Mouse (Mus musculus) heart, embryonic 14.5 days (tissue): Measurements from ENCODE around the gene Arhgef25. TPM values are rescaled to one million over a fixed set of nuclear protein-coding genes. Genes with fewer than 3 reads are reported as not detected.

ENCODE experiments used
- ATAC-seq: fragments of 200-750 bp; cut with Nextera tagmentation; 2 replicates; pipeline ENCODE4 v1.8.0; 2017; ENCODE audit warnings: low read depth, moderate TSS enrichment; ENCODE audit not compliant: insufficient number of reproducible peaks, insufficient read depth, low FRiP score
- H3K27ac ChIP-seq, 2 experiments: fragments of 200-500 bp in 1 of 2; fragments of 300-500 bp in 1 of 2; sonication (generic) in 1 of 2; replicated peaks in 1 of 2; 2 replicates each; pipeline ENCODE4 v1.5.1; 2012 to 2014; ENCODE audit warnings: low read depth in 2 of 2, low read length in 2 of 2, control low read depth in 1 of 2, mild to moderate bottlenecking in 1 of 2, mixed read lengths in 1 of 2; ENCODE audit not compliant: control insufficient read depth in 1 of 2, insufficient read depth in 1 of 2
- H3K27me3 ChIP-seq: fragments of 300-500 bp; sonication (generic); 2 replicates; pipeline ENCODE4 v1.6.1; 2014; ENCODE audit warnings: mild to moderate bottlenecking, low read length, control low read depth; ENCODE audit not compliant: control insufficient read depth, insufficient read depth
- H3K36me3 ChIP-seq: fragments of 300-500 bp; sonication (generic); 2 replicates; pipeline ENCODE4 v1.6.1; 2014; ENCODE audit warnings: mild to moderate bottlenecking, control low read depth, low read length, mixed read lengths; ENCODE audit not compliant: control insufficient read depth, insufficient read depth
- H3K4me1 ChIP-seq, 2 experiments: fragments of 200-500 bp in 1 of 2; fragments of 300-500 bp in 1 of 2; sonication (generic) in 1 of 2; 2 replicates each; pipeline ENCODE4 v1.6.1; 2012 to 2014; ENCODE audit warnings: low read length in 2 of 2, control low read depth in 1 of 2, mixed read lengths in 1 of 2; ENCODE audit not compliant: control insufficient read depth in 2 of 2, insufficient read depth in 2 of 2
- H3K4me2 ChIP-seq: fragments of 300-500 bp; sonication (generic); 2 replicates; pipeline ENCODE4 v1.6.1; 2014; ENCODE audit warnings: mild to moderate bottlenecking, low read length
- H3K4me3 ChIP-seq, 2 experiments: fragments of 200-500 bp in 1 of 2; fragments of 300-500 bp in 1 of 2; sonication (generic) in 1 of 2; 2 replicates each; pipeline ENCODE4 v1.5.1; 2012 to 2014; ENCODE audit warnings: low read length in 2 of 2, mild to moderate bottlenecking in 2 of 2, control low read depth in 1 of 2, low read depth in 1 of 2, moderate library complexity in 1 of 2; ENCODE audit not compliant: control insufficient read depth in 1 of 2, insufficient read depth in 1 of 2
- H3K9ac ChIP-seq: fragments of 300-500 bp; sonication (generic); 2 replicates; pipeline ENCODE4 v1.6.1; 2014; ENCODE audit warnings: mild to moderate bottlenecking, low read length
- H3K9me3 ChIP-seq: fragments of 300-500 bp; sonication (generic); 2 replicates; pipeline ENCODE4 v1.6.1; 2016; ENCODE audit warnings: low read length, control low read depth; ENCODE audit not compliant: control insufficient read depth
- WGBS: fragments of 180-500 bp; shearing (Covaris S2); extraction: QIAGEN DNeasy Blood & Tissue Kit; methylation state at CpG from one replicate; pipeline ENCODE4 v1.1.7; 2014; 5-methylcytosine and 5-hydroxymethylcytosine counted together
- polyA plus RNA-seq: library from polyadenylated mRNA; unstranded; fragments of >200 nt; fragmentation: Nextera tagmentation; extraction: Ambion mirVana; gene quantifications from 2 replicates; pipeline ENCODE4 v1.2.1, GENCODE M21; 2014

The Arhgef25 gene
- polyA plus RNA-seq = 18.2 and 22.8 TPM in 2 replicates

- peak within 1 kb of the TSS; percentile 18 to 61; a peak in 2 of 4 replicates for H3K27ac ChIP-seq
- H3K4me1 ChIP-seq = peaks cover 1 to 23% of the 10 kb centered on the region in 2 experiments; a peak in 3 of 4 replicates
- ATAC-seq = 0 out of 2 replicates have a peak, but pooled peaks have one; percentile 26
- H3K9me3 ChIP-seq = no peaks in the 10 kb centered on the region
- peak within 1 kb of the TSS; percentile 87 for H3K4me2 ChIP-seq
- peaks cover 31% of the 10 kb centered on the region for H3K36me3 ChIP-seq
- peaks cover 9% of the 10 kb centered on the region for H3K27me3 ChIP-seq
- peak within 1 kb of the TSS; percentile 60 to 66 for H3K4me3 ChIP-seq
- peak within 1 kb of the TSS; percentile 80 for H3K9ac ChIP-seq
- WGBS = 1% methylated on average over 35 of the region's 35 CpGs
Observed at GRCm38 (mm10) chr10:127189651-127190381, at the start of gene Arhgef25. TSS of gene Arhgef25 (minus strand) at chr10:127190083.

- Histone ChIP-seq H3K4me3 (no peak overlapping the region), H3K4me1 (no peaks in the 10 kb centered on the region), H3K9ac (no peak overlapping the region), H3K27ac (no peak overlapping the region), H3K27me3 (peaks cover 30% of the 10 kb centered on the region), H3K36me3 (no peaks in the 10 kb centered on the region), H3K9me3 (no peaks in the 10 kb centered on the region), H3K4me2 (0 out of 2 replicates have a peak overlapping the region, but pooled peaks have one; percentile 21)
- ATAC-seq = no peak
- 58% methylated on average over 18 of the region's 18 CpGs for WGBS
Observed at GRCm38 (mm10) chr10:127238241-127238824, 48.5 kb upstream of the Arhgef25 start.

- no peaks in the 10 kb centered on the region for H3K9me3 ChIP-seq
- H3K27ac ChIP-seq = no peak overlapping the region
- H3K4me2 ChIP-seq = no peak overlapping the region
- H3K36me3 ChIP-seq = no peaks in the 10 kb centered on the region
- WGBS = 58% methylated on average over 9 of the region's 9 CpGs
- ATAC-seq = no peak
- H3K27me3 ChIP-seq = peaks cover 30% of the 10 kb centered on the region
- no peak overlapping the region for H3K4me3 ChIP-seq
- no peak overlapping the region for H3K9ac ChIP-seq
- no peaks in the 10 kb centered on the region for H3K4me1 ChIP-seq
Observed at GRCm38 (mm10) chr10:127236541-127236940, 46.7 kb upstream of the Arhgef25 start.

GRCm38 (mm10) chr10:127233141-127233540 lies 43.3 kb upstream of the Arhgef25 start:
- Histone ChIP-seq H3K9ac (no peak overlapping the region), H3K27ac (no peak overlapping the region), H3K27me3 (peaks cover 14% of the 10 kb centered on the region), H3K4me1 (no peaks in the 10 kb centered on the region), H3K4me2 (no peak overlapping the region), H3K36me3 (no peaks in the 10 kb centered on the region), H3K4me3 (no peak overlapping the region), H3K9me3 (no peaks in the 10 kb centered on the region)
- ATAC-seq = no peak
- 68% methylated on average over 9 of the region's 9 CpGs for WGBS

- no peaks in the 10 kb centered on the region for H3K36me3 ChIP-seq
- H3K9ac ChIP-seq = no peak overlapping the region
- WGBS = 81% methylated on average over 14 of the region's 14 CpGs
- no peaks in the 10 kb centered on the region for H3K9me3 ChIP-seq
- H3K4me3 ChIP-seq = no peak overlapping the region
- H3K4me2 ChIP-seq = no peak overlapping the region
- H3K27me3 ChIP-seq = peaks cover 4% of the 10 kb centered on the region; the same call in 1 of the 2 replicates
- no peak for ATAC-seq
- H3K4me1 ChIP-seq = no peaks in the 10 kb centered on the region
- H3K27ac ChIP-seq = no peak overlapping the region
Observed at GRCm38 (mm10) chr10:127231741-127232140, 41.9 kb upstream of the Arhgef25 start.

- 87% methylated on average over 12 of the region's 12 CpGs for WGBS
- H3K4me2 ChIP-seq = no peak overlapping the region
- no peaks in the 10 kb centered on the region; a peak in 1 of 4 replicates for H3K4me1 ChIP-seq
- H3K36me3 ChIP-seq = no peaks in the 10 kb centered on the region
- no peak overlapping the region for H3K4me3 ChIP-seq
- no peaks in the 10 kb centered on the region for H3K9me3 ChIP-seq
- no peak for ATAC-seq
- no peak overlapping the region for H3K27ac ChIP-seq
- no peaks in the 10 kb centered on the region for H3K27me3 ChIP-seq
- no peak overlapping the region for H3K9ac ChIP-seq
Observed at GRCm38 (mm10) chr10:127230693-127231092, 40.8 kb upstream of the Arhgef25 start.

GRCm38 (mm10) chr10:127228897-127229296 lies 39.0 kb upstream of the Arhgef25 start:
- H3K9me3 ChIP-seq = no peaks in the 10 kb centered on the region
- no peaks in the 10 kb centered on the region for H3K36me3 ChIP-seq
- WGBS = 19% methylated on average over 4 of the region's 4 CpGs
- 0 out of 2 replicates have a peak, but pooled peaks cover 5% of the 10 kb centered on the region for H3K27me3 ChIP-seq
- no peak overlapping the region for H3K4me2 ChIP-seq
- ATAC-seq = no peak
- H3K4me1 ChIP-seq = no peaks in the 10 kb centered on the region; a peak in 1 of 4 replicates
- no peak overlapping the region for H3K9ac ChIP-seq
- H3K27ac ChIP-seq = no peak overlapping the region
- H3K4me3 ChIP-seq = no peak overlapping the region
